Mouse (Mus musculus) gastrocnemius, postnatal 25 days (tissue): ENCODE measurements around the gene Pogk. TPM values are rescaled to one million over a fixed set of nuclear protein-coding genes. Genes with fewer than 3 reads are reported as not detected.

Experiments
- DNase-seq: peaks from one replicate; pipeline ENCODE4 v3.0.0; 2022
- total RNA-seq, 2 experiments: library from RNA; stranded (reverse); gene quantifications; 1 replicate in 1 of 2; 2 replicates in 1 of 2; pipeline ENCODE4 v1.2.3; 2021

The Pogk gene
- total RNA-seq, 2 experiments from 2014 or later = 6.3 to 6.9 TPM

- DNase-seq = peak; percentile 91
Measured at GRCm38 (mm10) chr1:166379013-166379629, 30.5 kb downstream of the Pogk start, which contains the start of gene Tada1. Gene Tada1 (plus strand): TSS chr1:166379097.

GRCm38 (mm10) chr1:166378431-166379012, 31.1 kb downstream of the Pogk start:
- no peak for DNase-seq

DNA sequence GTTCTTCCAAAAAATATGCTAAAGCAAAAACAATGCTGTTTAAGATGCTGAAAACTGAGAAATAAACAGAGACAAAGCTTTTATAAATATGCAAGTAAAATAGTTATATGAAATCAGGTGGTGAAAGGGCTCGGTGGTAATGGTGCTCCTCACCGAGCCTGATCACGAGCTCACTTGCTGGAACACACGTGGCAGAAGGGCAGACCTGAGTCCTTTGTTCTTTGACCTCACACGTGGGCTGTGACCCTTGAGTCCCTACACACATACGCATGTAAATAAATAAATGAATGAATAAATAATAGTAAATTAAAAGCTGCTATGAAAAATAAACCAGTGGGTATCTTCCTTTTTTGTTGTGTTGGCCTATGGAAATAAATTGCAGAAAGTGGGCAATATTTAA, 32.5 kb downstream of the Pogk start:
- no peak for DNase-seq

DNA sequence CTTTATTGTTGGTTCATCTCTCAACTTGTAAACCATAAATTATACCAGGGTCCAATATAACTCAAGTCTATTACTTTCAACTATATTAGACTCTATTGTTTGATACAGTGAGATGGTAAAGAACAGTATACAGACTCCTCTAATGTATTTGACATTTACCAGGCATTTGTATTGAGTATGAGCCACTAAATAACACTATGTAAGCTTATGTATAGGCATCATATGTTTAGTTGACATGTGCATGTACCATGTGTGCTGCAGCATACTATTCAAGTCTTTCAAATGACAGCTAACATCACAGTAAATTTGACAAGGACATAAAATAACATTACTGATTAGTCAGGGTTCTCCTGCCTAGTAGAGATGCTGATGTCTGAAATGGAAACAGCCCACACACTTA, 46.5 kb downstream of the Pogk start:
- DNase-seq = no peak

GRCm38 (mm10) chr1:166362659-166363058, 47.0 kb downstream of the Pogk start:
- DNase-seq = no peak

DNA sequence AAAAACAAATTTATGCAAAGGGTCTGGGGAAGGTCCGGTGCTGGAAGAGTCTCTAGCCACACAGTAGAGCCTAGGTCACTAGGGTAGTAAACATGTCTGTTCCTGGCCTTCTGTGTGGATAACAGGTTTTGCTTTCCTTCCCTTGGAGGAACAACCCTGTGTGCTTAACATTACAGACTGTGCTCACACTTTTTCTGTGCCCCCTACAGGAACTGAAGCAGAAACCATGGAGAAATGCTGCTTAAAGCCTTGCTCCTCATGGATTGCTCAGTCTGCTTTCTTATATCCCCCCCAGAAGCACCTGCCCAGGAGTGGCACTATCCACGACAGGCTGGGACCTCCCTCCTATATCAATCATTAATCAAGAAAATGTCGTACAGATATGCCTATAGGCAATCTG, 47.8 kb downstream of the Pogk start:
- no peak for DNase-seq

- no peak for DNase-seq
Measured at GRCm38 (mm10) chr1:166360896-166361295, 48.8 kb downstream of the Pogk start.

DNA sequence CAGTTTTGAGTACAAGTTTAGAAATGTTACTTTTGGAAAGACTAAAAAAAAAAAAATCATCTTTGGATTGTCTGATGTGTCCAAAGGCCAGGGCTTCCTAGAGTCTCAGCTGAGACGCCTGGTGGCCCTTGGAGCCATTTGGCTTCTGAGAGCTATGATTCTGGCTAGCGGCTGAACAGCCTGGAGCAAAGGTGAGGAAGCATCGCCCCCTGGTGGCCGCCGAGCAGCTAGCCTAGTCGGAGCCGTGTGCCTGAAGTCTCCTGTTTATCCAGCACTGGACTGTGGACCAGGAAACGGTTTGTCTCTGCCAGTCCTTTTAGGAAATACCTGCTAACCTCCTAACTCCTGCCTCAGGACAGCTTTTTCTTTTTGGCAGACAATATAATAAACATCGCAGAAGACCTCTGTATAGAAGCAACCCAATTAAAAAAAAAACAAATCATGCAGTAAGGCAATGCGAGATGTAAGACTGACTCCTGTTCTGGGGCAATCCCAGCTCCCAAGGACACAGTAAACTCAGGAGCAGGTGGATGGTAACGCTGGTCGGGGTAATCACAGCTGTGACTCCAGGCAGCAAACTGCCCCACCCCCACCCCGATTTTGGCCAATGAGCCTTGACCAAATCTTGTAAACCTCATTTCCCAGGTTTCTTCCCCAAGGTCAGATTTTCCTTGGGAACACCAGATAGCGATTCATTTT, 49.4 kb downstream of the Pogk start:
- peak; percentile 69 for DNase-seq

GRCm38 (mm10) chr1:166349751-166350150, 59.9 kb downstream of the Pogk start:
- no peak for DNase-seq

- no peak for DNase-seq
Measured at GRCm38 (mm10) chr1:166349341-166349740, 60.3 kb downstream of the Pogk start.

GRCm38 (mm10) chr1:166346906-166347305, 62.8 kb downstream of the Pogk start:
- no peak for DNase-seq

DNA sequence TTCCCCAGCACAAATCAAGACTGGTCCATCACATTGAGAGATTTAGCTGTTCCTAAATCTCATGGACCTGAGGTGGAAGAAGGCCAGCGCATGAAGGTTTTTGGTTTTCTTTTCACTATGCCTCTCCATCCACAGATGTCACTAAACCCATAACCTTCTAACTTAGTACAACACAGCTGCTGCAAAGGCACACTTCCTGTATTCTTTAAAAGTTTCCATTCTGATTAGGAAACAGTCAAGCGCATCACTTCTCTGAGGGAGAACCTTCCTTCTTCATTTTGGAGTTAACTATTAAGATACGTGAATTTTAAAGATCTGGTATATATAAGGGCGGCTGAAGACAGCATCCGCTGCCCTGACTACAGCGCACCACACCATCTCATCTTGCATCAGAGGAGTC, 64.1 kb downstream of the Pogk start:
- no peak for DNase-seq

DNA sequence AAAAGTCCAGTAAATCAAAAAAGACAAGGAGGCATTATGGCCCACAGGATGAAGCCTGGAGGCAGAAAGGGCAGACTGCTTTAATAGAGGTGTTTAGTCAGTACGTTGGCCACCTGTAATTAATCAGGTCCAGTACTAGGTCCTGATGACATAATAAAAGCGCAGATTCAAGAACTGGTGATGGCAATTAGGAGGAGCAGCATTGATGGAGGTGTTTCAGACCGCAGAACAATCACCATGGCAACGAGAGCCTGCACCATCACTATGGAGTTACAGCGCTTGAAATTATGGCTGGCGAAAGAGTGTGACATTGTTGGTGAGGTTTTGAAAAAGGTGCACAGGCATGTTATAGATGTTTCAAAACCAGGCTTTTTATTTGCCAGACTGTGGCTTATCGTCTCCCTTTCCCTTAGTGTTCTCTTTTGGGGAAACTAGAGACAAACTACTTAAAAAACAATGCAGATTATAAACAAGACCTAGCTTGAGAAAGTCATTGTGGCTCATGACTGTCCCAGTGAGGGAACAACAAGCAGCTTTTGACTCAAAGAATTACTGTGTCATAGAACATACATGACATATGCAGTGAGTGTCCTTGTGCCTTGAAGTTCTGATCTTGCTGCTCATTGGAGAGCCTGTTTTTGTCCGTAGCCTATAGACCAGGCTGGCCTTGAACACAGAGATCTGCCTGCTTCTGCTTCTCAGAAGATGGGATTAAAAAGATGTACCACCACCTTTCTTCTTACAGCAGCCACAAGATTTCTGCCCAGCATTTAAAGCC, 65.2 kb downstream of the Pogk start:
- no peak for DNase-seq

- DNase-seq = no peak
Measured at GRCm38 (mm10) chr1:166343586-166343985, 66.1 kb downstream of the Pogk start.

DNA sequence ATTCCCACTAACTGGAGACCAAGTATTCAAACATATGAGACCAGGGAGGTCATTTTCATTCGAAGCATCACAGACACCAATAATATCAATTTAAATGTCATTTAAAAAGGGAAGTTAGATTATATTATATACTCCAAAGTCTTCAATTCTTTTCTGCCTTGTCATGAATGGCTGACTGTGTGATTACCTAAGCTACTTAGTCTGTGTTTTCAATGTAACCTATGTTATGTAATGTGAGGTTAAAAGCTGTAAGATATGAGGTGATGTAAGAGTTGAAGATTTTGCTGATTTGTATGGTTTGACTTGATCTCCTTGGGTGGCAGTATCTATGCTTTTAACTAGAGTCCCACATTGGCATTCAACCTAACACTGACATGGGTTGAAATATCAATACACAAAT, 67.1 kb downstream of the Pogk start:
- no peak for DNase-seq

DNA sequence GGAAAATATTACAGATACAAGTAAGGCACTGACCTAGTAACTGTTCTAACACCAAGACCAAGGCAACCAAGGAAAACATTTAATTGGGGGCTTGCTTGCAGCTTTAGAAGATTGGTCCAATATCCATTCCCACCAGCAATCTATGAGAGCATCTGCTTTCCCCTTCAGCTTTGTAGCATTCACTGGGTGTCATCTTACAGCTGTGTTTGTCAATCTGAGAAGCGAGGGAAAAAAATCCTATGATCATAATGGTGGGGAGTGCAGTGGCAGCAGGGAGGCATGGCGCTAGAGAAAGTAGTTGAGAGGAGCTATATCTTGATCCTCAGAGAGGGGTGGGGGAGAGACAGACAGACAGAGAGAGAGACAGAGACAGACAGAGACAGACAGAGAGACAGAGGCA, 67.6 kb downstream of the Pogk start:
- DNase-seq = no peak

- DNase-seq = no peak
Measured at GRCm38 (mm10) chr1:166339110-166339509, 70.6 kb downstream of the Pogk start.

Other genes with a start within 250 kb of the Pogk start
- gene Mael, start 171.1 kb downstream of the Pogk start, total RNA-seq = not detected
- gene Ildr2, start 155.7 kb downstream of the Pogk start, total RNA-seq = 1 to 10 TPM; 1.4 to 3.1 TPM
- 1 to 10 TPM; 5.3 to 5.8 TPM for gene Tada1, start 30.8 kb downstream of the Pogk start, total RNA-seq
- not detected for gene Gm4846, start 87.7 kb upstream of the Pogk start, total RNA-seq
- not detected for gene Gm4847, start 237.8 kb upstream of the Pogk start, total RNA-seq